Mouse (Mus musculus) heart, adult 2 months (tissue): ENCODE measurements at regions not wholly inside any gene's neighbourhood (a gene's known extent, or its start where the extent isn't known, plus 50 kb on each side); places are given as distances from the start of the nearest gene placed in this dataset.

Experiments
- CTCF ChIP-seq: fragments of 200-600 bp; IDR thresholded peaks from 2 replicates; pipeline ENCODE4 v1.8.1; 2022; ENCODE audit warnings: antibody characterized with exemption, mild to moderate bottlenecking, moderate library complexity
- EP300 ChIP-seq: fragments of 200-500 bp; IDR thresholded peaks from 2 replicates; pipeline ENCODE4 v1.6.1; 2011; ENCODE audit warnings: low read depth, low read length, control low read depth; ENCODE audit not compliant: insufficient read depth

DNA sequence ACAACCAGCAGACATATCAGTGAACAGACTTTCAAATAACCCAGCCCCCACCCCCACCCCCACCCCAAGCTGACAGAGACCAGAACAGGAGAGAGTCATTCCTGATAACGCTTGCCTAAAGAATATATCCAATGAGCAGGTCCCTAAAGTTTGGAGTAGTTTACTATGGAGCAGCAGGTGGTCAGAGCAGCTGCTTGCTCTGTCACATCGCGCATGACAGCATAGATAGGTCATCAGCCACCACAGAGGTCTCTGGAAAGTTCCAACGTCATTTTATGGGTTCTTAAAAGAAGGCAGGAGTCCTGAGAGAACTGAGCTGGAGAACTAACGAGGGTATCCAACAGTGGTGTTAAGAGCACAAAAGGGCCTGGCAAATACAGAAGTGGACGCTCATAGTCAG is 402.4 kb downstream of the H2al1j start:
- TF ChIP-seq CTCF (no peak), EP300 (no peak)
